Mouse (Mus musculus) intestine, embryonic 15.5 days (tissue): ENCODE data around the gene Plcl1. TPM values are rescaled to one million over a fixed set of nuclear protein-coding genes. Genes with fewer than 3 reads are reported as not detected.

Experiments
- ATAC-seq: fragments of 200-750 bp; cut with Nextera tagmentation; 2 replicates; pipeline ENCODE4 v1.8.0; 2017; ENCODE audit warnings: moderate TSS enrichment, moderate library complexity
- H3K27ac ChIP-seq: fragments of 300-500 bp; sonication (generic); 2 replicates; pipeline ENCODE4 v1.5.1; 2015; ENCODE audit warnings: mild to moderate bottlenecking, inconsistent platforms
- H3K27me3 ChIP-seq: fragments of 300-500 bp; sonication (generic); replicated peaks from 2 replicates; pipeline ENCODE4 v1.6.1; 2015; ENCODE audit warnings: inconsistent platforms
- H3K36me3 ChIP-seq: fragments of 300-500 bp; sonication (generic); 2 replicates; pipeline ENCODE4 v1.6.1; 2015; ENCODE audit warnings: inconsistent platforms
- H3K4me1 ChIP-seq: fragments of 300-500 bp; sonication (generic); replicated peaks from 2 replicates; pipeline ENCODE4 v1.6.1; 2015; ENCODE audit warnings: inconsistent platforms
- H3K4me2 ChIP-seq: fragments of 300-500 bp; sonication (generic); replicated peaks from 2 replicates; pipeline ENCODE4 v1.6.1; 2015; ENCODE audit warnings: mild to moderate bottlenecking, inconsistent platforms
- H3K4me3 ChIP-seq: fragments of 300-500 bp; sonication (generic); replicated peaks from 2 replicates; pipeline ENCODE4 v1.5.1; 2015; ENCODE audit warnings: inconsistent platforms
- H3K9ac ChIP-seq: fragments of 300-500 bp; sonication (generic); 2 replicates; pipeline ENCODE4 v1.6.1; 2015; ENCODE audit warnings: inconsistent platforms
- H3K9me3 ChIP-seq: fragments of 300-500 bp; sonication (generic); 2 replicates; pipeline ENCODE4 v1.6.1; 2016; ENCODE audit warnings: inconsistent platforms
- WGBS: fragments of 180-500 bp; shearing (Covaris S2); methylation state at CpG from one replicate; pipeline ENCODE4 v1.1.7; 2015; 5-methylcytosine and 5-hydroxymethylcytosine counted together
- polyA plus RNA-seq: library from polyadenylated mRNA; unstranded; fragments of >200 nt; fragmentation: Nextera tagmentation; extraction: Ambion mirVana; gene quantifications from 2 replicates; pipeline ENCODE4 v1.2.1, GENCODE M21; 2015

Gene Plcl1
- polyA plus RNA-seq, 1 experiment from 2014 or later: 1.6 TPM

DNA sequence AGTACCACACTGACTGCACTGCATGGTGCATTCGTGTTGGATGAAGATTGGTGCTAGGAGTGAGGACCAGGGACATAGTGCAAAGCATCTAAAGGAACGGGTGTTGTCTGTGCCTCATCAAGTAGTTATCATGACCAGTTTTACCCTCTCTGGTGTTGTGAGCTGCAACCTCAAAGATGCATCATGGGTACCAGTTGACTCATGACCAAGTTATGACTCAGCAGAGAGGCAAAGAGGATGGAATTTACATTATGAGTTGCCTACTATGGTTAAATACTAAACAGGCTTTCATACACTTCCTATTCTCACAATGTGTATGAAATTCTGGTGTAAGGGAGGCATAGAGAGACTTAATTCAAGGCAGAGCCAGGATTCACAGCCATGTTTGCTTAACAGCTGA is 4.9 kb downstream of the Plcl1 start:
- Histone ChIP-seq H3K27ac (no peak overlapping the region), H3K4me3 (no peak overlapping the region), H3K9me3 (no peaks in the 10 kb centered on the region), H3K4me2 (no peak overlapping the region), H3K9ac (no peak overlapping the region), H3K4me1 (0 out of 2 replicates have a peak, but pooled peaks cover 5% of the 10 kb centered on the region), H3K27me3 (peaks cover 11% of the 10 kb centered on the region), H3K36me3 (no peaks in the 10 kb centered on the region)
- ATAC-seq: no peak
- WGBS: 86% methylated on average over 2 of the region's 2 CpGs

DNA sequence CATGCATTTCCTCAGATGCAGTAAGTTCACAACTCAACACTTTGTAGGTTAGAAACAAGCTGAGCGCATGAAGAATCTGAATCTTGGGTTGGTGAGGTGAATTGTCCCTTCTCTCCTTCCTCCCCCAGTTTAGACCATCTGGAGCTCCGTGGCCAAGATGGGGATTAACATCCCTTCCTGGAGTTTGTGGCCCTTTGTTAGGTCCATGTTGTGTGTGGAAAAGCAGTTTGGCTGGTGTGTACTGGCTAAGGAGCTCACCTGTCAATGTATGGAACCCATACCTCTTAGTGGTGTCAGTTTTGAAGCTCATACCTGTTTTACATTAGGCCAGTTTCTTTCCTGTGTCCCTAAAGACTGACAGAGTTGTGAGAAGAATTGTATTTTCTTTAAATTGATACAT is 5.4 kb downstream of the Plcl1 start:
- H3K9me3 ChIP-seq: no peaks in the 10 kb centered on the region

DNA sequence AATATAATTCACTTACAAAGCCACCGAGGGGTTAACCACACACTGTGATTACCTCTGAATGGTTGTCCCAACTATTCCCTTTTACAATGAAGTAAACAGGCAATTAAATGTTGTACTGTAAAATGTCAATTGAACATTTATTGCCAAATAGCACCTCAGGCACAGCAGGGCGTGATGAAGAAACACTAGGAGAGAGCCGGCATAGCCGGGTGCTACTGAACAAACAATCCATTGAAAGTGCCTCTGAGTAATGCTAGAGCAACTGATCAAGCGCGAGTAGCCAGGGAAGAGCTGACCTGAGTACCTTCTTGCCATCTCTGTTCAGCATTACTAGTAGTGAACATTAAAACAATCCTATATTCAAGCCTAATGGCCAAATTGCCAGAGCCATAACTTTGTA is 6.8 kb downstream of the Plcl1 start:
- ATAC-seq: no peak
- H3K27me3 ChIP-seq: no peaks in the 10 kb centered on the region
- WGBS: 57% methylated on average over 6 of the region's 6 CpGs

More for the DNA sequence above, 5.4 kb downstream of the Plcl1 start:
- Histone ChIP-seq H3K27ac (no peak overlapping the region), H3K27me3 (peaks cover 7% of the 10 kb centered on the region), H3K36me3 (no peaks in the 10 kb centered on the region), H3K4me1 (0 out of 2 replicates have a peak, but pooled peaks cover 5% of the 10 kb centered on the region), H3K9ac (no peak overlapping the region), H3K4me2 (no peak overlapping the region), H3K4me3 (no peak overlapping the region)
- no peak for ATAC-seq
- 82% methylated on average over 2 of the region's 2 CpGs for WGBS

DNA sequence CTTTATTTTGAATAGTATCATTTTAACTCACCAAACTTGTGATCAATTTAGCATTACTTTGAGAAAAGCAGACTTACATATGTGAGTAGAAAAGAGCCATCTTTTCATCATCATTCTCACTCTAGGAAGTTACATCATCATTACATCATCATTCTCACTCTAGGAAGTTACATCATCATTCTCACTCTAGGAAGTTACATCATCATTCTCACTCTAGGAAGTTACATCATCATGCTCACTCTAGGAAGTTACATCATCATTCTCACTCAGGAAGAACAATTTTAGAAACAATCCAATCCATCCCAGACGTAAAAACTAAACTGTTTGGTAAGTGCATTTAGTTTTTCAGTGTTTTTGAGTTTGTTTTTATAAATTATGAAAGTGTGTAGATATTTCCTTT is 7.8 kb downstream of the Plcl1 start:
- no peak overlapping the region for H3K9ac ChIP-seq
- ATAC-seq: no peak
- H3K27ac ChIP-seq: no peak overlapping the region
- no peak overlapping the region for H3K4me3 ChIP-seq
- 79% methylated on average over 1 of the region's 1 CpGs for WGBS
- H3K4me1 ChIP-seq: no peaks in the 10 kb centered on the region
- H3K4me2 ChIP-seq: no peak overlapping the region
- no peaks in the 10 kb centered on the region for H3K27me3 ChIP-seq
- H3K9me3 ChIP-seq: no peaks in the 10 kb centered on the region
- H3K36me3 ChIP-seq: no peaks in the 10 kb centered on the region

More for the DNA sequence above, 6.8 kb downstream of the Plcl1 start:
- Histone ChIP-seq H3K4me2 (no peak overlapping the region), H3K36me3 (no peaks in the 10 kb centered on the region), H3K4me1 (no peaks in the 10 kb centered on the region), H3K4me3 (no peak overlapping the region), H3K9me3 (no peaks in the 10 kb centered on the region), H3K9ac (no peak overlapping the region), H3K27ac (no peak overlapping the region)

DNA sequence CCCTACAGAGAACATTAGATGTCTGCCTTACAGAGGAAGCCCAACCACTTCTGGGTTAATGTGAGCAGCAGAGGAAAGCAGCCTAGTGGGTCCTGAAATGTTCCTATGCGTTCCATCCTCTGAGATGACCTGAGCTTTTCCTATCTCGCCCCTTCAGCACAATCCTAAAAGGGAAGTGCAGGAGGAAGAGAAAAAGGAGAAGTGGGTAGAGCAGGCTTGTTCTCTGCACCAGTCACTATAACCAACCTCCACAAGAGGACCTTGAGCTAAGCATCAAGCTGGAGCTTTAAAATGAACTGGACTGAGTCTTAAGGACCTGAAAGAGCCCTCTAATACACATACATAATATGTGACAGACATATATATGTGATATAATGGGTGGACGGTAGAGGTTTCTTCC is 13.2 kb downstream of the Plcl1 start:
- WGBS: 78% methylated on average over 3 of the region's 3 CpGs
- Histone ChIP-seq H3K9ac (no peak overlapping the region), H3K4me2 (no peak overlapping the region), H3K27ac (no peak overlapping the region), H3K27me3 (no peaks in the 10 kb centered on the region), H3K9me3 (no peaks in the 10 kb centered on the region), H3K4me3 (no peak overlapping the region), H3K36me3 (no peaks in the 10 kb centered on the region), H3K4me1 (no peaks in the 10 kb centered on the region)
- ATAC-seq: no peak

DNA sequence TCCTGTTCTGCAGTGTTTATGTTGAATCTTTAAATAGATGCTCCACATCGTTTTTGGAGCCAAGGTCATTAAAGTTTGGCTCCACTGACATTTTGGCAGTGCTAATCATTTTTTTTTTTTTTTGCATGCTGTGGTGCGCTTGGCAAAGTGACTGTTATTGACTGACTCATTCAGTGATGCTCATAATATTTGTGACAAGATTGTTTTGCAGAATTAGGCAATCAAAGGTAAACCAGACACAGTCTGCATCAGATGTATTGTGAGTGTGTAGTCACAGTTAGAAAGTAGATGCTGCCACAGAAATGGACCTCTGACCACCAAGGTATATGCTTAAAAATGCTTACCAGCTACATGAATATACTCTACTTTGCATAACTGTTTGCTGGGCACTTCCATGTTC is 21.9 kb downstream of the Plcl1 start:
- no peaks in the 10 kb centered on the region for H3K36me3 ChIP-seq
- H3K9me3 ChIP-seq: no peaks in the 10 kb centered on the region
- ATAC-seq: no peak
- no peaks in the 10 kb centered on the region for H3K27me3 ChIP-seq
- no peak overlapping the region for H3K4me2 ChIP-seq
- no peaks in the 10 kb centered on the region for H3K4me1 ChIP-seq
- H3K27ac ChIP-seq: no peak overlapping the region
- H3K9ac ChIP-seq: no peak overlapping the region
- 59% methylated on average over 2 of the region's 2 CpGs for WGBS
- no peak overlapping the region for H3K4me3 ChIP-seq

DNA sequence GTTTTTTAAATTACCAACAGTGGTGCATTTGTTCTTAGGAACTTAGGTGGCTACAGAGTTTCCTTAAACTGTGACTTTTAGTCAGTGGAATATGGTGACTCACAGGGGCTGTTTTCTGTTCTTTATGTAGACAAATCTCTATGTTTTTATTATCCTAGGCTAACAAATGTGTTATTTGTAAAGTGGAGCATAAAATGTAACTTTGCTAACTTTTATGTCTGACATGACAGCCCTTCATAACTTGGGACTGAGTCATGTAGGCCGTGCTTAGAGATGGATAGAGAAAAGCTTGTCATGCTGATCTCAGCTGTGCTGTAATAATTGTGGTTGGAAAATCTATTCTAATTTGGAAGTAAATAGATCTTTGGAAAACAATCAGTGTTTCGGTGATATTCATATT is 23.3 kb downstream of the Plcl1 start:
- Histone ChIP-seq H3K4me1 (no peaks in the 10 kb centered on the region), H3K4me2 (no peak overlapping the region), H3K9me3 (no peaks in the 10 kb centered on the region), H3K27ac (no peak overlapping the region), H3K9ac (no peak overlapping the region), H3K27me3 (no peaks in the 10 kb centered on the region), H3K36me3 (no peaks in the 10 kb centered on the region), H3K4me3 (no peak overlapping the region)
- WGBS: 87% methylated on average over 2 of the region's 2 CpGs
- no peak for ATAC-seq

DNA sequence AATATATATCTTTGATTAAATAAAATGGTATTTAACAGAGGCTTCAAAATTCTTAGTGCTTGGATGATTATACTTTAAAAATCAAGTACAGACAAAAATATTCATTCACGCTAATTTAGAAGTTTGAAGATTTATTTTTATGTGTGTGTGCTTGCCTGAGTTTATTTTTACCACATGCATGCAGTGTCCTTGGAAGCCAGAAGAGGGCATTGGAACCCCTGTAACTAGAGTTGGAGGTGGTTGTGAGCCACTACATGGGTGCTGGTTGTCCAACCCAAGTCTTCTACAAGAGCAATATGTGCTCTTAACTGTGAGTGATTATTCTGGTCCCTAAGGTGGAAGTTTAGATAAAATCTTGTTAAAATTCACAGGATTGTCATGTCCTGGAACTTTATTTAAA is 24.0 kb downstream of the Plcl1 start:
- no peaks in the 10 kb centered on the region for H3K9me3 ChIP-seq
- WGBS: 94% methylated on average over 1 of the region's 1 CpGs
- no peak overlapping the region for H3K4me2 ChIP-seq
- ATAC-seq: no peak
- no peak overlapping the region for H3K4me3 ChIP-seq
- no peak overlapping the region for H3K9ac ChIP-seq
- H3K36me3 ChIP-seq: no peaks in the 10 kb centered on the region
- no peaks in the 10 kb centered on the region for H3K27me3 ChIP-seq
- no peak overlapping the region for H3K27ac ChIP-seq
- no peaks in the 10 kb centered on the region for H3K4me1 ChIP-seq

DNA sequence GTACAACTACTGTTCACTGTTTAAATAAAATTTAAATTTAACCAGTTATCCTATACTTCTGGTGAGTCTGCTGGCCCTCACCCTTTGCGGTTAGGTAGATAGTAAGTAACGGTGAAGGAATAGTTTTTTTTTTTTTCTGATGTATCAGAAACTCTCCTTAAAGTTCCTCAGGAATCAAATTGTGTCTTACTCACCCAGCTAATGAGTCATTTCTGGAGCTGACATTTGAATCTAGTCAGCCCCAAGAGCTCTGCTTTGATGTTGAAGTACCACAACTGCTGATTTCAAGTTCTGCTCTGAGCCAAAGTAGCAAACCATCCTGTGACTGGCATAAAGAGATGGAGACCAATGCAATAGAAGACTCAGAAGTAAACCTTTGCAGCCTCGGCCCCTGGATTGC is 24.9 kb downstream of the Plcl1 start:
- H3K4me1 ChIP-seq: no peaks in the 10 kb centered on the region
- no peak overlapping the region for H3K9ac ChIP-seq
- WGBS: 93% methylated on average over 3 of the region's 3 CpGs
- H3K4me2 ChIP-seq: no peak overlapping the region
- no peak overlapping the region for H3K4me3 ChIP-seq
- no peak for ATAC-seq
- H3K27me3 ChIP-seq: no peaks in the 10 kb centered on the region
- no peaks in the 10 kb centered on the region for H3K36me3 ChIP-seq
- H3K27ac ChIP-seq: no peak overlapping the region
- H3K9me3 ChIP-seq: no peaks in the 10 kb centered on the region

DNA sequence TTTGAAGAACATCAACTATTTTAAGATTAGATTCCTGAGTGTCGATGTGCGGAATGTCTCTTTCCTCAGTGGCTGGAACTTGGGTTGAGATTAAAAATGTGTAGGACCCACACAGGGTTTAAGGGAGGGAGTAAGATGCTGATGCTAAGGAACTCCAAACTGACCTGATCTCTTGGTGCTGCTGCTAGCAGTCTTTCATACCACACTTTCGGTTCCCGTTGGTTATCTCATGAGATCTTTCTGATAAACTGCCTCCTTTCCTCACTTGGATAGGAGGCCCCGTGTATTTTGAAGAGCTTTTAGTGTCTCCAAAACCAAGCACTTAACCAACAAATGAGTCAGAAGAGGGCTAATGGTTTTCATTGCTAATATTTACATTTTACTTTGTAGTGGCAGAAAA is 30.9 kb downstream of the Plcl1 start:
- H3K4me2 ChIP-seq: no peak overlapping the region
- ATAC-seq: no peak
- H3K27ac ChIP-seq: no peak overlapping the region
- no peaks in the 10 kb centered on the region for H3K36me3 ChIP-seq
- H3K4me3 ChIP-seq: no peak overlapping the region
- H3K9ac ChIP-seq: no peak overlapping the region
- no peaks in the 10 kb centered on the region for H3K9me3 ChIP-seq
- peaks cover 3% of the 10 kb centered on the region; the same call in 1 of the 2 replicates for H3K4me1 ChIP-seq
- no peaks in the 10 kb centered on the region for H3K27me3 ChIP-seq
- 45% methylated on average over 5 of the region's 5 CpGs for WGBS

DNA sequence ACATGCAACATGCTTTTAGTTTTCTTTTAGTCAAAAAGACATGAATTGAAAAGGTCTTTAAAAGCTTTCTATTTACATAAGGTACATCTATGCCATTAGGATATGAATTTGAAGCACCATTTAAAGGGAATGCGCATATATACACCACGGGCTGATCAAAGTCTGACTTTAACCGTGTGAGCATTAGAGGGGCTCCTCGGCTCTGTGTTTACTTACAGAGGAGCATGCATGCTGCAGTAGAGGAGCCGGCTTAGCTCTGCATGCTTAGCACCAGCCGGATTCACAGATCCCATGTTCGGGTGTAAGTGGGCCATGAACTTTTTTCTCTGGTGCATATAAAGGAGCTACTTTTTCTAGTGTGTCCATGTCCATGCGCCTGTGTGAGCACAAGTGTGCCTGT is 31.4 kb downstream of the Plcl1 start:
- WGBS: 30% methylated on average over 8 of the region's 8 CpGs
- H3K27ac ChIP-seq: no peak overlapping the region
- peak overlapping the region; percentile 22; the same call in 1 of the 2 replicates for H3K4me2 ChIP-seq
- no peak overlapping the region for H3K4me3 ChIP-seq
- H3K27me3 ChIP-seq: no peaks in the 10 kb centered on the region
- H3K9ac ChIP-seq: no peak overlapping the region
- no peaks in the 10 kb centered on the region for H3K36me3 ChIP-seq
- no peaks in the 10 kb centered on the region for H3K9me3 ChIP-seq
- no peak for ATAC-seq
- peaks cover 3% of the 10 kb centered on the region; the same call in 1 of the 2 replicates for H3K4me1 ChIP-seq

DNA sequence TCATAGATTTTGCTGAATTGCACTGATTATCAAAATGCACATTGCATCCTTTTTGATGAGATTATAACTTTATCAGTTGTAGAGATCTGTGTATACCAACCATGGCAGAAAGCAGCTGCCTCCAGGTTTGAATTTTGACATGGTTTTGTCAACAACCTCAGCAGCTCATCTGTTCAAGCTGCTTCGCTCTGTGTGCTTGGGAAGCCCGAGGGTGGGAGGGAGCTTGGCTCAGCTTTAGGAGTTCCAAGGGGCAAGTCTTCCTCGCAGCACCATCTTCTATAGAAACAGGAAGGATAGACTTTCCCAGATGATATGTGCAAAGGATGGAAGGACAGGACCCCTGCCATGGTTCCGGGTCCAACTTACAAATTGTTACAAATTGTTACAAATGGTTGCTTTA is 32.9 kb downstream of the Plcl1 start:
- no peak overlapping the region for H3K9ac ChIP-seq

DNA sequence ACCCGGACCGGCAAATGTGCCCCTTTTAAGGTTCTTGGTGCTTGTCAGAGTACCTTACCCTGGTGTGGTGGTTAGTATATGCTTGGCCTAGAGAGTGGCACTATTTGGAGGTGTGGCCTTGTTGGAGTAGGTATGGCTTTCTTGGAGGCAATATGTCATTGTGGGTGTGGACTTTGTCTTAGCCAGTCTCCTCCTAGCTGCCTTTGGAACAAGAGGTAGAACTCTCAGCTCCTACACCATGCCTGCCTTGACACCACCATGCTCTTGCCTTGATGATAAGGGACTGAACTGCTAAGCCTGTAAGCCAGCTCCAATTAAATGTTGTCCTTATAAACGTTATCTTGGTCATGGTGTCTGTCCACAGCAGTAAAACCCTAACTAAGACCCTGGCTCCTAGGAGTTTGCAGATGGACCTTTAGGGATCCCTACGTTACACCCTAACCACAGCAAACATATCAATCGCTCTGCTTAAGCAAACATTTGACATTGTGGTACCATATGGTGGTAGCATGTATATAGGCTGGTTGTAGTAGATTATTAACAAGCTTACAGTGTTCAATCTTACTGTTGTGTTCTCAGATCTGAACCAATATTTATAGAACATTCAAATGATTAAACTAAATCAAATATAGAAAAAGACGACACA is 39.4 kb downstream of the Plcl1 start:
- Histone ChIP-seq H3K4me1 (no peaks in the 10 kb centered on the region), H3K27me3 (no peaks in the 10 kb centered on the region), H3K27ac (no peak overlapping the region), H3K9ac (no peak overlapping the region), H3K9me3 (no peaks in the 10 kb centered on the region), H3K4me3 (no peak overlapping the region), H3K4me2 (no peak overlapping the region), H3K36me3 (no peaks in the 10 kb centered on the region)
- 72% methylated on average over 6 of the region's 6 CpGs for WGBS
- peak; percentile 56; the same call in 1 of the 2 replicates for ATAC-seq

More for the DNA sequence above, 32.9 kb downstream of the Plcl1 start:
- ATAC-seq: no peak
- no peaks in the 10 kb centered on the region for H3K9me3 ChIP-seq
- no peak overlapping the region for H3K27ac ChIP-seq
- peaks cover 3% of the 10 kb centered on the region; the same call in 1 of the 2 replicates for H3K4me1 ChIP-seq
- 67% methylated on average over 4 of the region's 4 CpGs for WGBS
- H3K27me3 ChIP-seq: no peaks in the 10 kb centered on the region
- H3K4me2 ChIP-seq: no peak overlapping the region
- no peaks in the 10 kb centered on the region for H3K36me3 ChIP-seq
- no peak overlapping the region for H3K4me3 ChIP-seq
